Mouse (Mus musculus) myocyte (in vitro differentiated cells): ENCODE results near the gene Sorcs2. TPM values are rescaled to one million over a fixed set of nuclear protein-coding genes. Genes with fewer than 3 reads are reported as not detected.

Experiments used
- H3K27me3 ChIP-seq: one replicate; pipeline ENCODE4 v1.6.1; 2011; ENCODE audit not compliant: control insufficient read depth, insufficient read depth, insufficient read length
- H3K36me3 ChIP-seq: one replicate; pipeline ENCODE4 v1.6.1; 2011; ENCODE audit not compliant: control insufficient read depth, insufficient read depth
- H3K4me2 ChIP-seq: one replicate; pipeline ENCODE4 v1.6.1; 2011; ENCODE audit warnings: low read depth, control low read depth
- H3K4me3 ChIP-seq: one replicate; pipeline ENCODE4 v1.5.1; 2011; ENCODE audit warnings: mild to moderate bottlenecking, control low read depth, moderate library complexity
- H3K79me2 ChIP-seq: one replicate; pipeline ENCODE4 v1.6.1; 2011; ENCODE audit not compliant: control insufficient read depth, insufficient read depth
- H3ac ChIP-seq: one replicate; pipeline ENCODE4 v1.6.1; 2011; ENCODE audit not compliant: control insufficient read depth, insufficient read length
- CEBPB ChIP-seq: IDR thresholded peaks from 2 replicates; pipeline ENCODE4 v1.6.1; 2011; ENCODE audit warnings: mild to moderate bottlenecking, moderate library complexity; ENCODE audit not compliant: poor library complexity, insufficient read depth, severe bottlenecking
- E2F4 ChIP-seq: IDR thresholded peaks from one replicate; pipeline ENCODE4 v1.6.1; 2011; ENCODE audit warnings: mild to moderate bottlenecking, control low read depth, moderate library complexity; ENCODE audit not compliant: insufficient read depth
- MAX ChIP-seq: IDR thresholded peaks from one replicate; pipeline ENCODE4 v1.6.1; 2011; ENCODE audit warnings: low read depth, mild to moderate bottlenecking, control low read depth
- MYOD1 ChIP-seq, 3 experiments: IDR thresholded peaks; one replicate each; pipeline ENCODE4 v1.6.1; 2011; ENCODE audit warnings: control low read depth in 2 of 3, low read depth in 2 of 3, mild to moderate bottlenecking in 2 of 3, moderate library complexity in 1 of 3; ENCODE audit not compliant: insufficient read length in 2 of 3, control insufficient read depth in 1 of 3
- MYOG ChIP-seq, 3 experiments: IDR thresholded peaks; one replicate each; pipeline ENCODE4 v1.6.1; 2011; ENCODE audit warnings: control low read depth in 2 of 3, low read depth in 2 of 3, mild to moderate bottlenecking in 2 of 3; ENCODE audit not compliant: insufficient read length in 2 of 3, control insufficient read depth in 1 of 3, insufficient read depth in 1 of 3
- POLR2A ChIP-seq: IDR thresholded peaks from one replicate; pipeline ENCODE4 v1.6.1; 2011; ENCODE audit warnings: low read depth, mild to moderate bottlenecking, control low read depth, moderate library complexity; ENCODE audit not compliant: insufficient read length
- POLR2AphosphoS2 ChIP-seq: IDR thresholded peaks from one replicate; pipeline ENCODE4 v1.6.1; 2011; ENCODE audit warnings: low read depth, control low read depth; ENCODE audit not compliant: insufficient read length
- REST ChIP-seq: IDR thresholded peaks from one replicate; pipeline ENCODE4 v1.6.1; 2011; ENCODE audit warnings: mild to moderate bottlenecking, control low read depth, moderate library complexity; ENCODE audit not compliant: insufficient read depth, insufficient read length
- SRF ChIP-seq: IDR thresholded peaks from one replicate; pipeline ENCODE4 v1.6.1; 2011; ENCODE audit warnings: low read depth; ENCODE audit not compliant: control insufficient read depth, insufficient read length
- TCF12 ChIP-seq: IDR thresholded peaks from one replicate; pipeline ENCODE4 v1.6.1; 2011; ENCODE audit warnings: mild to moderate bottlenecking, control low read depth; ENCODE audit not compliant: poor library complexity, insufficient read depth, severe bottlenecking
- TCF3 ChIP-seq: IDR thresholded peaks from one replicate; pipeline ENCODE4 v1.6.1; 2011; ENCODE audit warnings: low read depth, control low read depth; ENCODE audit not compliant: insufficient read length
- USF1 ChIP-seq: IDR thresholded peaks from one replicate; pipeline ENCODE4 v1.6.1; 2011; ENCODE audit warnings: low read depth, mild to moderate bottlenecking, control low read depth, moderate library complexity
- polyA plus RNA-seq: library from polyadenylated mRNA; unstranded; fragments of >200 nt; fragmentation: generic; extraction: Trizol; gene quantifications from one replicate; pipeline ENCODE4 v1.2.1, GENCODE M21; 2012; ENCODE audit warnings: missing spikeins

The Sorcs2 gene
- polyA plus RNA-seq, 1 experiment = 58.2 TPM

DNA sequence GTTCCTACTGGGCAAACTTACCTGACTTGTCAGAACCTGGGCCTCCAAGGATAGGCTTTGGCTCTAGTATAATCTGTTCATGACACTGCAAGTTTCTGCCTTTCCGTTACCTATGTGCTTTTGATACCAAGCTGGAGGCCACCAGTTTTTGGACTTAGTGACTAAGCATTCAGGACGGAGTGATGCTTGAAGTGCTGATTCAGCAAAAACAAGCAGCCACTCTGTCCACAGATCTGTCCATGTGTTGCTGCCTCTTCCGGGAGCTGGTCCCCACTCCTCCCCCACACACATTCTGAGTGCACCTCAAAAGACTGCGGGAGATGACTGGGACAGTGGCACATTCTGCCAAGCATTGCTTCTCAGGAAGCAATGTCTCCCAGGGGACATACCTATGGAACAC, 388.5 kb downstream of the Sorcs2 start:
- Histone ChIP-seq H3K79me2 (no peaks in the 10 kb centered on the region), H3K27me3 (no peaks in the 10 kb centered on the region), H3ac (no peak overlapping the region), H3K36me3 (no peaks in the 10 kb centered on the region), H3K4me3 (no peak overlapping the region), H3K4me2 (no peak overlapping the region)
- TF ChIP-seq MYOG (IDR thresholded peaks at IDR 0.05; ENCODE audit: control insufficient read depth in 1 of 3, insufficient read depth in 1 of 3, insufficient read length in 2 of 3, low read depth in 2 of 3) = no peak
- TF ChIP-seq USF1 = no peak

DNA sequence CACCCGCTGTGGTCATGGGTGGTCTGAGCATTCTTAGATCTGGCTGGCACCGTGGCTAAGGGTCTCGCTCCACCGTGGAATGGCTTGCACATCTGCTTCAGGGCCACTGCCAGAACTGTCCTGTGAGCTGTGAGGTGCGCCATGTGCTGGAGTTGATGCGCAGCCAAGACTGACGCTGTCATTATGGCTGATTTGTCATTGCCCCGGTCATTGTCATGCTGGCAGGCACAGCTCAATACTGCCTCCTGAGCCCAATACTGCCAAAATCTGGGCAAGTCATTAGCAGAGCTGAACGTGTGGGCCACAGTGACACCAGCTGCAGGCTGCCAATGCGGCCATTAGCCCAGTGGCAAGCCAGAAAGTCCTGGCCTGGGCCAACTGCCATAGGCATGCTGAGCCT, 390.3 kb downstream of the Sorcs2 start:
- no peak for TF ChIP-seq CEBPB
- TF ChIP-seq E2F4 = no peak
- TF ChIP-seq USF1 = no peak
- Histone ChIP-seq H3K27me3 (no peaks in the 10 kb centered on the region), H3K4me2 (no peak overlapping the region)

DNA sequence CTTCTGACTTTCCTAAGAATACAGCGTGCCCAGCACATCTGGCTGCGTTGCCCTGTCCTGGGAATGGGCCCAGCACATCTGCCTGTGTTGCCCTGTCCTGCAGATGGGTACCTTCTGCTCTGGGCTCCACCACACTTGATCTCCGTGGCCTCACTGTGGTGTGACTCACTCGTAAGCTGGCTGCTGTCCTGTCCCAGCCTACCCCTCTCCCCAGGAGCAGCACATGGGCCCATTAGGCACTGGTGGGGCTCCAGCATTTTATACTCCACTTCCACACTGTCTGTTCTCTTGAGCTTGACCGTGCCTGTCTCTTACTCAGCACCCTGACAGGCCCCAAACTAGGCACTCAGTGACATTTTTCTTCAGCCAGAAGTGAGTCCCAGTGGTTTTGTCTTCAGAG, 391.4 kb downstream of the Sorcs2 start:
- no peaks in the 10 kb centered on the region for H3K27me3 ChIP-seq
- TF ChIP-seq MAX = no peak
- no peak for TF ChIP-seq POLR2AphosphoS2
- TF ChIP-seq MYOG (IDR thresholded peaks at IDR 0.05; ENCODE audit: control insufficient read depth in 1 of 3, insufficient read depth in 1 of 3, insufficient read length in 2 of 3, low read depth in 2 of 3) = no peak
- TF ChIP-seq MYOD1 (IDR thresholded peaks at IDR 0.05; ENCODE audit: control insufficient read depth in 1 of 3, insufficient read length in 2 of 3, low read depth in 2 of 3) = no peak
- no peak for TF ChIP-seq TCF12
- TF ChIP-seq REST = no peak
- TF ChIP-seq USF1 = no peak
- no peak for TF ChIP-seq CEBPB
- no peak for TF ChIP-seq POLR2A
- no peak for TF ChIP-seq TCF3
- no peak for TF ChIP-seq SRF
- TF ChIP-seq E2F4 = no peak
- H3K36me3 ChIP-seq = peaks cover 3% of the 10 kb centered on the region
- H3K4me2 ChIP-seq = no peak overlapping the region
- no peak overlapping the region for H3ac ChIP-seq
- H3K4me3 ChIP-seq = no peak overlapping the region
- no peaks in the 10 kb centered on the region for H3K79me2 ChIP-seq

More for the DNA sequence above, 390.3 kb downstream of the Sorcs2 start:
- Histone ChIP-seq H3K4me3 (no peak overlapping the region), H3ac (no peak overlapping the region), H3K36me3 (peaks cover 3% of the 10 kb centered on the region), H3K79me2 (no peaks in the 10 kb centered on the region)

DNA sequence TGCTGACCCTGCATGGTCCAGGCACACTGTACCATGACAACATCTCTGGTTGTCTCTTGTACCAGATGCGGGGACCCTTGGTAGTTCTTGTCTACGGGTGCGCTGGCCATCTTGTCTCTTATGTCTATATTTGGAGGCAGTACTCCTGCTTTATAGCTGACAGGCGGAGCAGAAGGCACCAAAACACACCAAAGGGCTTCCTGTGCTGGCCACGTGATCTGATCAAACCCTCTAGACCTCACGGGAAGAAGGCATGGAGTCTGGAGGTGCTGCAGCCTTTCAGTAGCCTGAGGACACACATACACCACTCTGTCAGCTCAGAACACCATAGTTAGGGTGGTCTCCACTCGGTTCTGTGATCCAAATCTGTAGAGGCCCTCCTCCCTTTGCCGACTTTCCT, 391.8 kb downstream of the Sorcs2 start:
- H3K36me3 ChIP-seq = peaks cover 3% of the 10 kb centered on the region
- no peaks in the 10 kb centered on the region for H3K27me3 ChIP-seq
- H3K79me2 ChIP-seq = no peaks in the 10 kb centered on the region
- no peak for TF ChIP-seq POLR2AphosphoS2
- TF ChIP-seq REST = no peak
- no peak for TF ChIP-seq SRF
- TF ChIP-seq TCF12 = no peak
- TF ChIP-seq MAX = no peak
- no peak for TF ChIP-seq MYOD1 (IDR thresholded peaks at IDR 0.05; ENCODE audit: control insufficient read depth in 1 of 3, insufficient read length in 2 of 3, low read depth in 2 of 3)
- TF ChIP-seq POLR2A = no peak
- TF ChIP-seq CEBPB = no peak
- TF ChIP-seq TCF3 = no peak
- TF ChIP-seq E2F4 = no peak
- TF ChIP-seq MYOG (IDR thresholded peaks at IDR 0.05; ENCODE audit: control insufficient read depth in 1 of 3, insufficient read depth in 1 of 3, insufficient read length in 2 of 3, low read depth in 2 of 3) = no peak
- no peak for TF ChIP-seq USF1
- no peak overlapping the region for H3K4me2 ChIP-seq
- H3K4me3 ChIP-seq = no peak overlapping the region
- H3ac ChIP-seq = no peak overlapping the region

DNA sequence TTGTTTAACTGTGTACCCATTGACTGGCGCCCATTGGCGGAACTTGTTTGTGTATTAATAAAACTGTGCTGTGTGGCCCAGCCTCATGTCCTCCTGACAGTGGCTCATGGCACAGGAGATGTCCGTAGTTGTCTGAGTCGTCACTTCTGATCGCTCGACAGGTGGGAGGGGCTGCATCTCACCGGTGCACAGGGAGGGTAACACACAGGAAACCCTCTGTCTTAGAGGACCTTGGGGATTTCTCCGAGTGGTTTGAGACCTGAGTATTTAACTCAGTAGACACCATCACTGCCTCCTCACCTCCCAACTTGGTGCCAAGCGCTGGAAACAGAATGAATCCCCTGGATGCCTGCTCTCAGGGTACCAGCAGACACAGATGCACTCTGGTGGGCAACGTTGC, 394.1 kb downstream of the Sorcs2 start:
- Histone ChIP-seq H3ac (no peak overlapping the region), H3K27me3 (no peaks in the 10 kb centered on the region), H3K79me2 (no peaks in the 10 kb centered on the region), H3K4me2 (no peak overlapping the region), H3K4me3 (no peak overlapping the region), H3K36me3 (peaks cover 3% of the 10 kb centered on the region)
- no peak for TF ChIP-seq REST
- no peak for TF ChIP-seq POLR2AphosphoS2

DNA sequence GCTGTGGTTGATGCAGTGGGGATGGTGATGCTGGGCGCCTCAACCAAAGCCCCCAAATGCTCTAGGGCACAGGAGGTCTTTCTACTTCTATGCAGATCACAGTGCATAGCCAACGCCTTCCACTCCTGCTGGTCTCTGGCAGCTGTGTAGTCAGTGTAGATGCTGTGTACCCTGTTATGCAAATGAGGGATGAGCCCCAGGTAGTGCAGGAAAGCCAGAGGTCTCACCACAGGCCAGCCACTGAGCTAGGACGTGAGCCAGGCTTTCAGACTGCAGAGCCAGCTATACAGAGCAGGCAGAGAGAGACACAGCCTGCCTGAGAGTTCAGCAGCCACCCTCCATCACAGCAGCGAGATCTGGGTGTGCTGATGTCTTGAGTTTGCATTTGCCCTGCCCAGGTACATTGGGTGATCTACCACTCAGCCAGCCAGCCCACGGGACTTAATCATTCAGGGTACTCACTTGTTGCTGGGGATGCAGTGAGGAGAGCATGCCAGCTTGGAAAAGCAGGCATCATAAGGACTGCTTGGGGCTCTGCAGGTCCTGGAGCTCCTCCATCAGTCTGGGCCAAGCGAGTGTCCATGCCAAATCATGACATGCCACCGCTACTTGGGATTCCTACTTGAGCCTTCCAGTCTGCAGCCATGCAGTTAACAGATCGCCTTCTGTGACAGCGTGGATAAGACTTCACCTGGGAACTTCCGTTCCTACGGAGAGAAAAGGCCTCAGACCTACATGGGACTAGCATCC, 407.8 kb downstream of the Sorcs2 start:
- no peaks in the 10 kb centered on the region for H3K79me2 ChIP-seq
- no peak overlapping the region for H3K4me2 ChIP-seq
- peaks cover 37% of the 10 kb centered on the region for H3K36me3 ChIP-seq
- no peak overlapping the region for H3K4me3 ChIP-seq
- no peak overlapping the region for H3ac ChIP-seq
- TF ChIP-seq TCF3 = no peak
- TF ChIP-seq TCF12 = no peak
- TF ChIP-seq MYOG (IDR thresholded peaks at IDR 0.05; ENCODE audit: control insufficient read depth in 1 of 3, insufficient read depth in 1 of 3, insufficient read length in 2 of 3, low read depth in 2 of 3) = no peak
- no peak for TF ChIP-seq CEBPB
- TF ChIP-seq REST = no peak
- no peak for TF ChIP-seq POLR2AphosphoS2
- no peak for TF ChIP-seq USF1
- H3K27me3 ChIP-seq = no peaks in the 10 kb centered on the region
